Mouse (Mus musculus) stomach, adult 2 months (tissue): ENCODE results near the gene 1700010B08Rik. TPM values are rescaled to one million over a fixed set of nuclear protein-coding genes. Genes with fewer than 3 reads are reported as not detected.

ENCODE experiments used
- polyA plus RNA-seq: library from polyadenylated mRNA; depleted of rRNA; stranded (reverse); fragments of >200 nt; gene quantifications from 2 replicates; pipeline ENCODE4 v1.2.3, GENCODE M21; 2012; rRNA removed

The 1700010B08Rik gene
- not detected in 2 replicates for polyA plus RNA-seq

DNA sequence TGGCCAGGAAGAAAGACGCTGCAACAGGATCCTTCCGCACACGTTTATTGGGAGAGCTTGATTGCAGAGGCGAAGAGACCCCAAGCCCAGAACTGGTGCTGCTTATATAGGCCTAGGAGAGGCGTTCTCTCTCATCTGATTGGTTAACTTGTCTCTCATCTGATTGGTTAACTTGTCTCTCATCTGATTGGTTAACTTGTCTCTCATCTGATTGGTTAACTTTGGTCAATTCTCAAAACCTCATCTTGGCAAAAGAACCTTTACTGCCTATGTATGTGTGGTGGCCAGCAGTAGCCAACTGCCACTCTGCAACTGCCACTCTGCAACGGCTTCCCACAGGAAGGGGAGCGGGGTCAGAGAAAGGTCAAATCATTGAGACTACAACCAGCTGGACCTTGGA lies at the start of gene 1700010B08Rik:
Gene 1700010B08Rik, plus strand, starts transcription at position 301 of the 400 bp plus-strand sequence.

DNA sequence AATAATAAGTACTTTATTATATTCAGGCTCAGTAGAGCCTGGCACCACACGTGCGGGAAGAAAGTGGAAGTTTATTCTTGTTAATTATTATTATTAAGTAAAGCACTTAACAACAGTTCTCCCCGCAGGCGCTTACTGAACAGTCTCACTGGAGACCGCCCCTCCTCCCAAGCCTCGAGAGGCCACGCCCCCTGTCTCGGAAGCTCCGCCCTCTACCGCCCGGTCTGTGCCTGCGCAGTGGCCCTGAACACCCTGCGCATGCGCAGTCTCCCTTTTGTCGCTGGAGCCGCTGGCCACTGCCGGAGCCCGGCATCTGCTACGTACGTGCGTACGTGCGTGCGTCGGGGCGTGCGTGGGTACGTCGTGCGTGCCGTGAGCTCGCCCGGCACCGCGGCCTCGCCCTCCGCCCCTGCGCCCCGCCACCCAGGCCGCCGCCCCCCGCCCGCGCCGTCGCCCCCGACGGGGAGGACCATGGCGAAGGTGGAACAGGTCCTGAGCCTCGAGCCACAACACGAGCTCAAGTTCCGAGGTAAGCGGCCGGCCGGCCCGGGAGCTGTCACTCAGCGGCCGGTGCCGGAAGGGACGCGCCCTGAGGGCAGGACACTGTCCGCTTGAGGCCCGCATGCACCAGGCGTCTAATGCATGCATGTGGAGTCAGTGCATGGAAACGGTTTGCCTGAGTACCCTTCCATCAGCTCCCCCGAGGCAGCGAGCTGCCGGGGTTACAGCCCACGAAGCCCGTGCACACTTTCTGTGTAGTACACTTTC lies 18.2 kb downstream of the 1700010B08Rik start, which contains the start of gene Vapb:
Gene Vapb, plus strand, starts transcription at position 290 of the 768 bp plus-strand sequence.

Other genes starting within 250 kb of the 1700010B08Rik start
- not detected in 2 replicates for gene 1700021F07Rik, start 196.8 kb upstream of the 1700010B08Rik start, polyA plus RNA-seq
- gene Ankrd60, start 141.1 kb upstream of the 1700010B08Rik start, polyA plus RNA-seq, result not detected in 2 replicates
- 17.8 and 34.1 TPM in 2 replicates for gene Rab22a, start 59.7 kb upstream of the 1700010B08Rik start, polyA plus RNA-seq
- 5.3 and 5.7 TPM in 2 replicates for gene Vapb, start 18.1 kb downstream of the 1700010B08Rik start, polyA plus RNA-seq